Mouse (Mus musculus) fat pad, adult 2 months (tissue): ENCODE measurements at regions not wholly inside any gene's neighbourhood (a gene's known extent, or its start where the extent isn't known, plus 50 kb on each side); places are given as distances from the start of the nearest gene placed in this dataset.
"Not testable (repeated sequence)": the region's sequence is repeated elsewhere in the genome, so short reads cannot be mapped to it uniquely, and the experiment has no call there.

Experiments used
- DNase-seq: peaks from one replicate; pipeline ENCODE4 v3.0.0-alpha.2; 2011; ENCODE audit warnings: low read depth, low spot score; ENCODE audit errors: extremely low read depth

- DNase-seq: no peak
Observed at GRCm38 (mm10) chr16:55758707-55759067, 80.0 kb downstream of the Nfkbiz start.

GRCm38 (mm10) chr16:55757952-55758706 lies 80.6 kb downstream of the Nfkbiz start:
- DNase-seq: no peak

DNA sequence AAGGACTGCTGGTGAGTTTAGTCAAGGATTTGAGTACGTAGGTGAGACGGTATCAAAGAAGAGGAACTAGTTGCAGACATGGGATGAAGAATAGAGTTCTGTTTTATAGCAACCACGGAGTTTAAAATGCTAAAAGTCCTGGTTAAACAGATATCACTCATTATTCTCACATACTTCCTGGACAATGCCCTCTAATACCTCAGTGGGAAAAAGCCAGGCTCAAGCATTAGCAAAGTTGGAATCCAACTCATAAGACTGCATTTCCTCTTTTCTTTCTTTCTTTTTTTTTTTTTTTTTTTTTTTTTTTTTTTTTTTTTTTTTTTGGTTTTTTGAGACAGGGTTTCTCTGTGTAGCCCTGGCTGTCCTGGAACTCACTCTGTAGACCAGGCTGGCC lies 81.3 kb downstream of the Nfkbiz start:
- not testable (repeated sequence) for DNase-seq

GRCm38 (mm10) chr16:55756764-55757421 lies 81.8 kb downstream of the Nfkbiz start:
- DNase-seq: no peak

DNA sequence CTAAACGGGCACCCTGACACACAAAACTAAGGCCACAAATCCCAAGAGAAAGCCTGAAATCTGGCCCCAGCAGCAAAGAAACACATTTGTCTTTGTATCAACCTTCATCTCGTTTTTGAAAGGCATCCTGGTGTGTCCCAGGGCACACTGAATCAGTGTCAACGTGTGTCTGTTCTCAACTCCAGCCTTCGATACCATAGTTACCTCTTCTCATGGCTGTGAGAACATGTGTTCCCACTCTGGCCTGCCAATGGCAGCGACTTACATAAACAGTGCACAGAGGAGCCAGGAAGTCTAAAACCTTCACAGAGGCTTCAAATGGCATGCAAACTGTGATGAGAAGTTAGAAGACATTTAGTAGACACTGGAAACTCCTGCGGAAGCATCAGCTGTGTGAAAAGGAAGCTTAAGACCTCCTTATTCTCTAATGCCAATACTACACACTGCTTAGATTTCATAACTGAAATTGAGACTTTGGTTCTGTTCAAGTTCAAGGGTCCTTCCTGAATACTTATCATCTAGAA lies 83.3 kb downstream of the Nfkbiz start:
- no peak for DNase-seq

DNA sequence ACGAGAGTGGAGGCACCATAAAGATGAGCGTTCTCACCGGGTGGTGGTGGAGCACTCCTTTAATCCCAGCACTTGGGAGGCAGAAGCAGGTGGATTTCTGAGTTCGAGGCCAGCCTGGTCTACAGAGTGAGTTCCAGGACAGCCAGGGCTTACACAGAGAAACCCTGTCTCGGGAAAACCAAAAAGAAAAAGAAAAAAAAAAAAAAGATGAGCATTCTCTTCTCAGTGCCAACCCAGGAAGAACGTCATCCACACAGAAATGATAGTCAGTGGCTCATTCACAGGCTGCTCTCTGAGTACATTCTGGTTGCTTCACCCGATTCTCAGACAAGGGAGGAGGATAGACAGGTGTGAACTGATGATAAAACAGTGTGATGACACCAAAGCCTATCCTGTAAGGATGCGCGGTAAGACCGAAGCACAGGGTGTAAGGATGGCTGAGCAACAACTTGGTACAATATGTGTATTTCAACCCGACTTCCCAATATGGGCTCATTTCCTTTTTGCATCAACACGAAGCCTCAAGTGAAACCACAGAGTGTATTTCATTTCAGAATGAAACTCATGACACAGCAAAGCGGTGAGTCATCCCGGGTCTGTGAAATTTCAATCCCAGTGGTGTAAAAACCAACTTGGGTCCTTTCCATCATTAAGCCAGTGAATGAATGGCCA lies 84.5 kb downstream of the Nfkbiz start:
- no peak for DNase-seq

- no peak for DNase-seq
Observed at GRCm38 (mm10) chr16:55753380-55753779, 85.3 kb downstream of the Nfkbiz start.

DNA sequence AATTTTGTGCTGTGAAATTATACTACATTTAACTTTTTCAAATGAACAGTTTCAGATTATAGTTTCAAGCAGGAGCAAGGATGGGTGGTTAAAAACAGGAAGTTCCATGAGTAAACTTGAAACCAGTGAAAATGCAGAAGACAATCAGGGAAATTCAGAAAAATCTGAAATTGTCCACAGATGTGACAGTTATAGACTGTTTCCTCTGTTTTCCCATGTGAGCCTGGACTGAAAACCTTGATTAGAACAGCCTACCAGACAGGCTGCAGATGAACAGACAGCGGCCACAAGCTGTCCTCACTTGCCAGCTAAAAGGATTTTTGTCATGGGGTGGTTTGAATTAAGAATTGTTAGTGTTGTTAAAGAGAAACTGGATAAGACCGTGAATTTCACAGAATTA lies 91.4 kb downstream of the Nfkbiz start:
- no peak for DNase-seq

DNA sequence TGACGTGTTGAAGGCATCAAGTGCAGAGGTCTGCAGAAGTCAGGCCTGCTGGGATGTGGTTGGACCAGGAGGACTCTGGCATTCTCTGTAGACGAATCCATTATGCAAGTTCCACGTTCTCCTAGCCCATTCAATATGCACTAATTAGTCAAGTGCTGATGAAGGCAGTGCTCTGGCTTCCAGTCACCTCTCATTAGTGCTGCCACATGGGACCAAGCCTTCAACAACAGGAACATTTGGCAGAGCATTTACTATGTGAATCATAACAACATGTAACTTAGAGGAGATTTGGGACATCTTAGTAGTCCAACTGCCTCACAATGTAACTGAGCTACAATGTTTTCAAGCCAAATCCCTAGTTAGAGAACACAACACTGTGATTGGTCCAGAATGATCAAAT lies 92.5 kb downstream of the Nfkbiz start:
- DNase-seq: no peak

DNA sequence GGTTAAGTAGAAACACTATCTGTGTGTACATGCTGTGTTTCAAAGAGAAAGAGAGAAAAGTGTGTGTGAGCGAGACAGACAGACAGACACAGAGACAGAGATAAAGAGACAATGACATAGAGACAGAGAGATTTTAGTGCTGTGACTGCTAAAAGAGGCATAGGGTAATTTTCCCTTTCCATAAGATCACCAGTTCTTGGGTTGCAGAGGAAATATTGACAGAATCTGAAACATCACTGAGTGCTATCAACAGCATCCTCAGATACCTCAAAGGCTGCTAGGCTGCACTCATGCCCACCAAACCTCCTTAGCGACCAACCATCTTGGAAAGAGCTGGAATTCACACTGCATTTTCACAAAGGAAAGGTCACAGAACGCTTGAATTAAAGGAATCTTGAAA lies 93.6 kb downstream of the Nfkbiz start:
- DNase-seq: no peak

GRCm38 (mm10) chr16:55741099-55741863 lies 97.4 kb downstream of the Nfkbiz start:
- no peak for DNase-seq

- DNase-seq: no peak
Observed at GRCm38 (mm10) chr16:55738741-55739140, 100.0 kb downstream of the Nfkbiz start.

DNA sequence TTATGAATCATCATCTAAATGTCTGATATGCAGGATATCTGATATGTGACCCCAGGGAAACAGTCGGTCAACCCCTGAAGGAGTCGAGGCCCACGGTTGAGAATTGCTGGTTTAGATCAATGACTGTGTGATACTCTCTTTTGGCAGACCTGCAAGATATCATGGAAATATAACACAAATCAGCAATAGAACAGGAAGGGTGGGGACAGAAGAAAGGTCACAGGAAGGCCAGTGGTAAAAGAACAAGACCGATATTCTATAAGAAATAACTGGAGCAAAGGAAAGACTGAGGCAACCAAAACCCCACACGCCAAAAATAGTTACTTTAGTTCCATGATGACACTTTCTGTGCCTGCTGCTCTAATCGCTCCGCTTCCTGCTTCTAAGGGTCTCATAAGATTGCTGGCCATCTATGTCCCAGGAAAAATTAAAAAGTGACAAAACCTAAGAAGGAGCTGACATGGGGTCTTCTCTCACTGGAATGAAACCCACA lies 103.2 kb downstream of the Nfkbiz start:
- DNase-seq: no peak

DNA sequence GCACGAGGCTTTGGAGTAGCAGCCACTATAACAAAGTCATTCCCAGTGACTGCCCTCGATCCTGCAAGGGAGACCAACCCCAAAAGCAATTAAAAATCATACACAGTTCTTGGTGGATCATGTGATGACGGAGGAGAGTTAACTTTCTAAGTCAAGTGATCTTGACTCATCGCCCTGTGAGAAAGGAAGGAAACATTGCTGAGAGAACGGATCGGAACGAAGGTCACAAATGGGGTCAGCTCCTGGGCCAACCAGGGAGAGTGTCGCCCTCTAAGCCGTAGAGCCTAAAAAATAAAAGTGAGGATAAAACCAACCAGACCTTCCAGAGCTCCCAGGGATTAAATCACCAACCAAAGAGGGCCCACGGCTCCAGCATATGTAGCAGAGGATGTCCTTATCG lies 104.4 kb downstream of the Nfkbiz start:
- no peak for DNase-seq

DNA sequence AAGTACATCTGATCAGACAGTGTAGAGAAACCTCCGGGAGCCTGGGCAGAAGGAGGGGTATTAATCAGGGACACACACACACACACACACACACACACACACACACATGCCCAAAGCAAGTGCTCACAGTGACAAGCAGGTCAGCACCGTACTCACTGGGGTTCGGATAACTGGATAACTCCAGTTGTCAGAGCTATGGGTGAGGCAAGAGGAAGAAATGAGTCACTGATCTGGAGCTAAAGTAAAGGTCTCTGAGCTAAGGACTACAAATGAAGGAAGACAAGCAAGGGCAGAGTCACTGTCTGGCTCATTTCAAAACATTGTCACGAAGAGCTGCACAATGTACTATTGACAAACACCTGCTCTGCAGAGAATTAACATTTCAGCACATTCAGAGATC lies 104.9 kb downstream of the Nfkbiz start:
- peak; percentile 94 for DNase-seq

GRCm38 (mm10) chr16:55731003-55731402 lies 107.7 kb downstream of the Nfkbiz start:
- peak; percentile 31 for DNase-seq

DNA sequence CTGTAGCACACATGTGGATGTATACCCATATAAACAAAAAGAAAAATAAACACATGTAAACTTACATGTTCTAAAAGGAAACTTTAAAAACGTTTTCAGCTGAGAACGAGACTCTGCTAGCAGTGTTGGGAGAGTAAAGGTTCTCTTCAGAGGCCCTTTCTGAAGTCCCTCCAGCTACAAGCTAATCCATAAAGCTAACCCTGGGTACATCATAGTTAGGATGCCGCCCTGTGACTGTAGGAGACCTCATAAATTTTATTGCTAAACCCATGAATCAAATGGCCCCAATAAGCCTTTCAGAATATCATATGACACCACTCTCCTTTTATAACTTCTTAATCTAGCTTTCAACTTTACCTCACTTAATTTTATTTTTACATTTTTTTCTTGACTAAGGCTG lies 112.2 kb downstream of the Nfkbiz start:
- DNase-seq: no peak

DNA sequence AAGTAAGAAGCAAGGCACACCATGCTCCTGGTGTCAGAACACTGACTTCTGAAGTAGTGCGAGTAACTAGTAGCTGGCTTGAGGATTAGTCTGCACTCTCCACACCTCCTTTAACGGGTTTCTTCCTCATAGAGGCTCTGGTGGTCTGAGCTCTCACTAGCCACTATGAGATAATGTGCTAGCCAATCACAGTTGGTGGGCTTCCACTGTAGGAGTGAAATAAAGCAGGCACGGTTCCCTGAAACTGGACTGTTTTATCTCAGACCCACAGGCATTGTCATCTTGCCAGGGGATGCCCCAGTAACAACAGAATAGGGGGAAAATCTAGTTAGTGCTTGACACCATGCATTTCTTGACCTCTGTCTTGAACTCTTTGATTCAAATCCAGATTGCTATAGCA lies 118.3 kb downstream of the Nfkbiz start:
- DNase-seq: no peak

- no peak for DNase-seq
Observed at GRCm38 (mm10) chr16:55710017-55710416, 128.7 kb downstream of the Nfkbiz start.

- no peak for DNase-seq
Observed at GRCm38 (mm10) chr16:55706502-55706901, 132.2 kb downstream of the Nfkbiz start.

DNA sequence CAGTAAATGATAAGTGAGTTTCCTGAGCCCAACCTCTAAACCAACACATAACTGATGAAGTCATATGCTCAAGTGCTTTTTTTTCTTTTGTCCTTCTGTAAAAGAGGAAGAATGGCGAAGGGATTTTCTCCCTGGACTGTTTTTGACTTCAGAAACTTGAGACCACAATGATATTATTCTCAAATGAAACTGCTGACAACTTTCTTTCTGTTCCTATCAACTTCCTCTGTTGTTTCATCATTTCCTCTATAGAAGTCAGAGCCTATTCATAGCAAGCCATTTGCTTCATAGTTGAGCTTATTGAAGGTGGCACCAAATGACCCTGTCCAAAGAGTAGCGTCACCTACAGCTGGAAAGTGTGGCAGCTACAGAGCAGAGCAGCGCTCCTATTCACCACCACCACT lies 140.2 kb downstream of the Nfkbiz start:
- DNase-seq: no peak
